10 mouse cellular contexts compared by ENCODE assay signal in genomic region chr3:137415451-137416086, GRCm38 (mm10).
A peak's percentile ranks its signal among the peaks of the same experiment; 100 is the strongest.
DNase-seq lines count a peak whose midpoint lies in the region; ATAC-seq lines count a peak whose summit lies in the region.
"Had no signal": no experiment of that assay in that cellular context is flagged by ENCODE, and none has a peak within 500 bp of the region (broad histone marks: within the 10 kb centered on the region; RNA-seq: fewer than 3 reads in every experiment).

No protein-coding gene starts in this region.

- no peaks in the 10 kb centered on the region for H3K27me3 ChIP-seq in heart, embryonic 11.5 days (ENCODE audit: control insufficient read depth, insufficient read depth, low read length)

- H3K9me3 ChIP-seq in heart, embryonic 11.5 days (replicated peaks; ENCODE audit: control insufficient read depth, low read length) = no peaks in the 10 kb centered on the region

- no peak overlapping the region for H3K4me3 ChIP-seq in heart, embryonic 11.5 days (ENCODE audit: low read depth, low read length)

- H3K27ac ChIP-seq in heart, embryonic 11.5 days (ENCODE audit: low read depth, low read length) = no peak overlapping the region

- DNase-seq in heart, adult 11 months = peak; percentile 80
- DNase-seq in frontal cortex, postnatal 14 days (ENCODE audit: low spot score in 2 of 2) = peak; percentile 51 to 58
- DNase-seq in left cerebral cortex, postnatal 36 days (ENCODE audit: low spot score in 2 of 2) = peak; percentile 72 to 81
- DNase-seq in gastrocnemius, postnatal 36 days = no peak
- no peak for DNase-seq in embryo, embryonic 10.5 days (ENCODE audit: low spot score)
- DNase-seq: adrenal gland, postnatal 36 days had no signal

- H3K4me2 ChIP-seq in heart, embryonic 11.5 days = no peak overlapping the region

- 74% methylated on average over 5 of the region's 5 CpGs for WGBS in heart, embryonic 11.5 days (ENCODE audit: insufficient replicate concordance)

- no peak for ATAC-seq in heart, embryonic 11.5 days (replicated peaks; ENCODE audit: insufficient number of reproducible peaks, low FRiP score, low TSS enrichment)
- peak; percentile 85 for ATAC-seq in cerebellum, adult (ENCODE audit: insufficient number of reproducible peaks, low FRiP score, low TSS enrichment)
- no peak for ATAC-seq in megakaryocyte, adult 5-6 weeks (ENCODE audit: poor library complexity, severe bottlenecking)
- ATAC-seq: CD4-positive, CD25-positive, alpha-beta regulatory T cell, adult 4 months had no signal

- intact Hi-C loops in left cerebral cortex, postnatal 36 days (cut with DNase I) = loop anchor here (2.0 to 10.0 kb wide), 6 partner anchors 205 to 1529 kb away; partner anchors contain the start of gene Ppp3ca
- intact Hi-C loops in gastrocnemius, postnatal 36 days (cut with DNase I) = no loop called here

- no peaks in the 10 kb centered on the region for H3K4me1 ChIP-seq in heart, embryonic 11.5 days (ENCODE audit: control insufficient read depth, insufficient read depth, low read length)

- H3K36me3 ChIP-seq in heart, embryonic 11.5 days (ENCODE audit: control insufficient read depth, insufficient read depth, low read length) = no peaks in the 10 kb centered on the region

- no peak overlapping the region for H3K9ac ChIP-seq in heart, embryonic 11.5 days (ENCODE audit: low read depth, low read length)

Comparison
In these comparisons a context has a peak if more than half of its experiments do, and no peak if none do; other contexts are left out.
1. DNase-seq: peak in heart, adult 11 months (single experiment), frontal cortex, postnatal 14 days (2 of 2) and left cerebral cortex, postnatal 36 days (2 of 2); none in gastrocnemius, postnatal 36 days (0 of 2) and embryo, embryonic 10.5 days (single experiment).